Mouse (Mus musculus) heart, embryonic 10.5 days (tissue): ENCODE measurements at regions not wholly inside any gene's neighbourhood (a gene's known extent, or its start where the extent isn't known, plus 50 kb on each side); places are given as distances from the start of the nearest gene placed in this dataset.
A peak's percentile ranks its signal among the peaks of the same experiment; 100 is the strongest.

ENCODE experiments used
- DNase-seq: peaks from one replicate; pipeline ENCODE4 v3.0.0-alpha.2; 2017; ENCODE audit warnings: low spot score
- H3K27ac ChIP-seq: fragments of 300-500 bp; sonication (generic); 2 replicates; pipeline ENCODE4 v1.5.1; 2016; ENCODE audit warnings: mild to moderate bottlenecking
- H3K27me3 ChIP-seq: fragments of 300-500 bp; sonication (generic); 2 replicates; pipeline ENCODE4 v1.6.1; 2016; ENCODE audit warnings: mild to moderate bottlenecking; ENCODE audit not compliant: poor library complexity, insufficient read depth, severe bottlenecking
- H3K36me3 ChIP-seq: fragments of 300-500 bp; sonication (generic); 2 replicates; pipeline ENCODE4 v1.6.1; 2016; ENCODE audit warnings: mild to moderate bottlenecking, moderate library complexity
- H3K4me1 ChIP-seq: fragments of 300-500 bp; sonication (generic); 2 replicates; pipeline ENCODE4 v1.6.1; 2016; ENCODE audit warnings: mild to moderate bottlenecking
- H3K4me3 ChIP-seq: fragments of 300-500 bp; sonication (generic); 2 replicates; pipeline ENCODE4 v1.5.1; 2016; ENCODE audit warnings: mild to moderate bottlenecking, moderate library complexity
- H3K9me3 ChIP-seq: fragments of 300-500 bp; sonication (generic); 2 replicates; pipeline ENCODE4 v1.6.1; 2016; ENCODE audit warnings: mild to moderate bottlenecking, moderate library complexity
- WGBS: fragments of 180-500 bp; shearing (Covaris S2); methylation state at CpG from one replicate; pipeline ENCODE4 v1.1.7; 2016; 5-methylcytosine and 5-hydroxymethylcytosine counted together

DNA sequence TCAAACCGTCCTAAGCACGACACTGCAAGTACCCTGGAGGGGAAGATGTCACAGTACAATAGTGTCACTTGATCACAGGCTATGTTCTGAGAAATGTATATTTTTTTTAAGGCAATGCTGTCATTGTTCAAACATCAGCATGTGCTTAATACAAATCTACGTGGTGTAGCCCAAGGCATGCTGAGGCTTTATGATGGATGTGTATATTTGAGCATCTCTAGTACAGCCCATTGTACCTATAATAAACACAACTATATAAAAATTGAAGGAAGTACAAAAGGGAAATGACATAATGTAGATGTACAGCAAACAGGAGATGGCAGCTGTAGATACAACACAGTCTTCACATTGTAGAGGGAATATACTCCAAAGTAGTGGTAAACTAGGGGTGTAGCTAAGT, 309.2 kb downstream of the Galc start:
- DNase-seq: no peak

DNA sequence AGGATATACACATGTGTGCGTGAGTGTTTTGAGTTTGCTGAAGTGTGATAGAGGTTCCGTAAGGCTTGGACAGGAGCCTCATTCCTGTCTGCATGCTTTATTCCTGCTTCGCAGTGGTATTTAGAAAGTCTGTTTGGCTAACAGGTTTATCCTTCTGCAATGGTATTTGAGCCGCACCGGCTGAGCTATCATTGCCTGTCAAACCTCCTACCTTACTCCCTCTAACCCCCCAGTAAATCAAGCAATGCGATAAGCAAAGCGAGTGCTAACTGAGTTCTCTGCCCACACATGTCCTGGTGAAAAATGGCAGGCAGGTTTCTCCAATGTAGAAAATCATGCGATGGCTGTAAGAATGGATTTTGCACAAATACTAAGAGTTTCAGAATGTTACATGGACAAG, 311.8 kb downstream of the Galc start:
- H3K27ac ChIP-seq: no peak overlapping the region
- 80% methylated on average over 8 of the region's 8 CpGs for WGBS
- H3K27me3 ChIP-seq: no peaks in the 10 kb centered on the region
- no peak overlapping the region for H3K4me3 ChIP-seq
- no peak for DNase-seq
- no peaks in the 10 kb centered on the region for H3K4me1 ChIP-seq
- H3K36me3 ChIP-seq: no peaks in the 10 kb centered on the region
- H3K9me3 ChIP-seq: no peaks in the 10 kb centered on the region

More for the DNA sequence above, 309.2 kb downstream of the Galc start:
- 80% methylated on average over 3 of the region's 3 CpGs for WGBS
- H3K27ac ChIP-seq: no peak overlapping the region
- H3K4me1 ChIP-seq: no peaks in the 10 kb centered on the region
- H3K4me3 ChIP-seq: no peak overlapping the region
- H3K9me3 ChIP-seq: no peaks in the 10 kb centered on the region
- H3K36me3 ChIP-seq: no peaks in the 10 kb centered on the region
- no peaks in the 10 kb centered on the region for H3K27me3 ChIP-seq

DNA sequence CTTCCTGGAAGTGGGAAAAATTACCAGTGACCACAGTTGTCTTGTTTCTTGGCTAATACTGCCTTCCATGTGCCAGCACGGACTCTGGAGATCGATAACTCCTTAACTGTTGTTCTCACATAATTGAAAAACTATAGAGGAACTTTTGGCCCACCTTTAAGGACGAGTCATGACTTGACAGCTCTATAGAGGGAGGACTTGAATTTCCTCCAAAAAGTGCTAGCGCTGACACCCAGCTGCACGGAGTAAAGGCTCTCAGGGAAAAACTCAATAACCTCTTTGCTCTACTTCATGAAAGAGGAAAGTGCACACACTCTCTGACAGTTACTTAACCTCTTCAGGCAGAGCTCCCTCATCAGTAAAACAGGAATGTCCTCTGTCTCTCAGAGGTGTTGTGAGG, 320.9 kb downstream of the Galc start:
- DNase-seq: no peak
- H3K27ac ChIP-seq: no peak overlapping the region
- 63% methylated on average over 5 of the region's 5 CpGs for WGBS

DNA sequence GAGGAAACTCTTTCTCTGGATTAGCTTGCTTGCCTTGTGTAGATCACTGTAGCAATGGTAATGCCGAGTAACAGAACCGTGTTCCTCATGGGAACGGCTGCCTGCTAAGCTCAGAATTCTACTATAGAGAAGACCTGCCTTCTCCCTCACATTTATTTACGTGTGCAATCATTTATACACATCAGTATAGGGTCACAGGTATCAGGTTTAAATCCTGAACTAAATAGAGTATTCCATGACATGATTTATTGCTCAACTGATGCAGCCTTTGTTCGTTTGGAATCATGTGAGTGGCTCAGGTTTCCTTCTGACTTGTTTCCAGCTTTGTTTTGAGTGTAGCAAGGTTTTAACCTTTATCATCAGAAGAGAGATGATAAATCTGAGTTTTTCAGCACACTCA, 329.4 kb downstream of the Galc start:
- H3K27ac ChIP-seq: no peak overlapping the region
- H3K9me3 ChIP-seq: no peaks in the 10 kb centered on the region
- H3K4me3 ChIP-seq: no peak overlapping the region
- no peaks in the 10 kb centered on the region for H3K27me3 ChIP-seq
- no peak for DNase-seq
- H3K4me1 ChIP-seq: no peaks in the 10 kb centered on the region
- H3K36me3 ChIP-seq: no peaks in the 10 kb centered on the region
- WGBS: 82% methylated on average over 5 of the region's 5 CpGs

More for the DNA sequence above, 320.9 kb downstream of the Galc start:
- no peaks in the 10 kb centered on the region for H3K27me3 ChIP-seq
- H3K4me1 ChIP-seq: peaks cover 7% of the 10 kb centered on the region; the same call in 1 of the 2 replicates
- no peaks in the 10 kb centered on the region for H3K9me3 ChIP-seq
- no peaks in the 10 kb centered on the region for H3K36me3 ChIP-seq
- H3K4me3 ChIP-seq: no peak overlapping the region

DNA sequence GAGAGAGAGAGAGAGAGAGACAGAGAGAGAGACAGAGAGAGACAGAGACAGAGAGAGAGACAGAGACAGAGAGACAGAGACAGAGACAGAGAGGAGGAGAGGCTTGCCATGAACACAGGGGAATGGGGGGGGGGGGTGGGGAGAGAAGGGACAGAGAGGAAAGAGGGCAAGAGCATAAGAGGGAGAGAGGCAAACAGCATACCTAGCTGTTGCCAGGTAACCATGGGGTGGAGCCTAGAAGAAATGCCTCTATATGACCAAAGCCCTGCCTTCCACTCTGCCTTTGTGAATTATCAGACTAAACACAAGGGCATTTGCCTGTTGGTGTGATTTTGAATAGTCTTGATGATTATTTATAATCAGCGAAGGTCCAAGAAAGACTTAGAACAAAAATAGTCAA, 332.2 kb downstream of the Galc start:
- Histone ChIP-seq H3K36me3 (no peaks in the 10 kb centered on the region), H3K27me3 (no peaks in the 10 kb centered on the region), H3K27ac (no peak overlapping the region), H3K4me1 (no peaks in the 10 kb centered on the region), H3K4me3 (no peak overlapping the region), H3K9me3 (no peaks in the 10 kb centered on the region)
- WGBS: 89% methylated on average over 1 of the region's 1 CpGs
- DNase-seq: no peak

GRCm38 (mm10) chr12:97921349-97922264, 337.7 kb downstream of the Galc start:
- no peak overlapping the region for H3K4me3 ChIP-seq
- DNase-seq: no peak
- H3K27ac ChIP-seq: no peak overlapping the region
- H3K36me3 ChIP-seq: no peaks in the 10 kb centered on the region
- H3K27me3 ChIP-seq: no peaks in the 10 kb centered on the region
- WGBS: 67% methylated on average over 21 of the region's 21 CpGs
- no peaks in the 10 kb centered on the region for H3K4me1 ChIP-seq
- no peaks in the 10 kb centered on the region for H3K9me3 ChIP-seq

GRCm38 (mm10) chr12:97918416-97918815, 340.8 kb downstream of the Galc start:
- Histone ChIP-seq H3K4me3 (no peak overlapping the region), H3K36me3 (no peaks in the 10 kb centered on the region), H3K27ac (no peak overlapping the region), H3K4me1 (no peaks in the 10 kb centered on the region), H3K9me3 (no peaks in the 10 kb centered on the region), H3K27me3 (no peaks in the 10 kb centered on the region)
- WGBS: 87% methylated on average over 3 of the region's 3 CpGs
- no peak for DNase-seq

- Histone ChIP-seq H3K4me3 (no peak overlapping the region), H3K27me3 (no peaks in the 10 kb centered on the region), H3K27ac (no peak overlapping the region), H3K9me3 (no peaks in the 10 kb centered on the region), H3K4me1 (no peaks in the 10 kb centered on the region), H3K36me3 (no peaks in the 10 kb centered on the region)
- WGBS: 78% methylated on average over 4 of the region's 4 CpGs
- DNase-seq: no peak
Measured at GRCm38 (mm10) chr12:97915026-97915425, 344.2 kb downstream of the Galc start.

GRCm38 (mm10) chr12:97912730-97913129, 346.5 kb downstream of the Galc start:
- Histone ChIP-seq H3K36me3 (no peaks in the 10 kb centered on the region), H3K9me3 (no peaks in the 10 kb centered on the region), H3K27ac (no peak overlapping the region), H3K4me3 (no peak overlapping the region), H3K27me3 (no peaks in the 10 kb centered on the region), H3K4me1 (no peaks in the 10 kb centered on the region)
- DNase-seq: no peak
- WGBS: 65% methylated on average over 1 of the region's 1 CpGs

- Histone ChIP-seq H3K27me3 (no peaks in the 10 kb centered on the region), H3K4me1 (no peaks in the 10 kb centered on the region), H3K9me3 (no peaks in the 10 kb centered on the region), H3K4me3 (no peak overlapping the region), H3K27ac (no peak overlapping the region), H3K36me3 (no peaks in the 10 kb centered on the region)
- 85% methylated on average over 5 of the region's 5 CpGs for WGBS
- DNase-seq: no peak
Measured at GRCm38 (mm10) chr12:97899266-97899665, 360.0 kb downstream of the Galc start.

DNA sequence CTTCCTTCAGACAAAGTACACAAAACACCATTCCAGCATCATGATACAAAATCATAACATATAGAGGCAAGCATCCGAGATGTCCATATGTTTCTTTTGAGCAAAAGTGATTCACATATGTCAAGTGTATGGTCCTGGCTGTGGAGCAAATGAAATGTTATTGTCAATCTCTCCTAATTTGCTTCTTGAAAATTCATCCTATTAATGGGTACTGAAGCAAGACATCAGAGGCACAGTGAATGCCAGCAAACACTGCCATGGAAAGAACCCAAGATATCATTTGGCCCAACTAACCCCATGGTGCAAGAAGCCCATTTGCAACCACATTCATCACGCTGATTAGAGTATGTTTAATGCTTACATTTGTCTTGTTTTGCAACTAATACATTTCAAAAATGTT, 361.1 kb downstream of the Galc start:
- WGBS: 84% methylated on average over 2 of the region's 2 CpGs
- H3K9me3 ChIP-seq: no peaks in the 10 kb centered on the region
- H3K27ac ChIP-seq: no peak overlapping the region
- H3K4me3 ChIP-seq: no peak overlapping the region
- no peaks in the 10 kb centered on the region for H3K4me1 ChIP-seq
- no peaks in the 10 kb centered on the region for H3K27me3 ChIP-seq
- DNase-seq: no peak
- H3K36me3 ChIP-seq: no peaks in the 10 kb centered on the region

- Histone ChIP-seq H3K9me3 (no peaks in the 10 kb centered on the region), H3K27me3 (no peaks in the 10 kb centered on the region), H3K4me3 (no peak overlapping the region), H3K36me3 (no peaks in the 10 kb centered on the region), H3K4me1 (no peaks in the 10 kb centered on the region), H3K27ac (no peak overlapping the region)
- DNase-seq: no peak
- 88% methylated on average over 2 of the region's 2 CpGs for WGBS
Measured at GRCm38 (mm10) chr12:97895981-97896380, 363.3 kb downstream of the Galc start.

DNA sequence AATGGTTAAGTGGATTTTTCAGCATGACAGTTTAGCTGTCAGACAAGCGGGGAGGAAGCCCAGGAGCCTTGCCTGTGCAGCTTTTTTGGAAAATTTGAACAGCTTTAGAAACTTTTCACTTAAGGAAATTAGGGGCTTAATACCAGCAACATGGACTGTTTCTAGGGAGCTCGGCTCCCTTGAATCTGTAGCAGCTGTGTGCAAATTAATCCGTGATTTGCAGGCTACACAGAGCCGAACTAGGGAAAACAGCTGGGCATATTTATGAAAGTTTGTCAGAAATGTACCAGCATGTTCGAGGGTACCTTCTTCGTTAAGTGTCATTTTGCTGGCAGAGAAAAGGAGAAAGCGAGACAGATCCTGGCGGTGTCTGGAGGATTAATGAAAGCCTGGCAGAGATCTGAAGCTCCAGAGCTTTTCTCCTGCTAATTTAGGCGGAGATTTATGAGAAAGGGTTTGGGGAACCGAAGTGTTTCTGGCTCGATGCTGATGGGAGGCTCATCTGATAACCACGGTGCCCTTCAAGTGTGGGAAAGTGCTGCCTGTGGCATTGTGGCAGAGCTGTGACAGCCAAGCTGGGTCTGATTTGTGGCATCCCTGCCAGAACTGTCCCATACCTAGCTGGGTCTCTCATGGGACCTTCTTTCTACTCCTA, 370.3 kb downstream of the Galc start:
- Histone ChIP-seq H3K27ac (no peak overlapping the region), H3K36me3 (no peaks in the 10 kb centered on the region), H3K9me3 (no peaks in the 10 kb centered on the region), H3K4me1 (peaks cover 10% of the 10 kb centered on the region; the same call in 1 of the 2 replicates), H3K4me3 (peak overlapping the region; percentile 13; the same call in 1 of the 2 replicates), H3K27me3 (no peaks in the 10 kb centered on the region)
- WGBS: 29% methylated on average over 12 of the region's 12 CpGs
- DNase-seq: no peak
